Mouse (Mus musculus): ENCODE results near the gene Eif5a.

GRCm38 (mm10) chr11:69913554-69914371 is 8.0 kb downstream of the Eif5a start, which contains the start of gene Gps2:
- no peak for TF ChIP-seq CTCF (IDR thresholded peaks at IDR 0.05; ENCODE audit: borderline replicate concordance, insufficient read depth, low read length)
- TF ChIP-seq POLR2A (IDR thresholded peaks at IDR 0.05; ENCODE audit: low read depth, low read length) = peak; percentile 34; the same call in 1 of the 2 replicates
